Mouse (Mus musculus) kidney, adult 2 months (tissue): ENCODE measurements around the gene Cfap54. TPM values are rescaled to one million over a fixed set of nuclear protein-coding genes. Genes with fewer than 3 reads are reported as not detected.

Source experiments
- DNase-seq: peaks from one replicate; pipeline ENCODE4 v3.0.0; 2021
- H3K27ac ChIP-seq: fragments of 200-500 bp; 2 replicates; pipeline ENCODE4 v1.5.1; 2012; ENCODE audit warnings: low read depth, low read length, control low read depth, inconsistent platforms; ENCODE audit not compliant: insufficient read depth
- H3K27me3 ChIP-seq: fragments of 200-500 bp; replicated peaks from 2 replicates; pipeline ENCODE4 v1.6.1; 2012; ENCODE audit warnings: mild to moderate bottlenecking, moderate library complexity, low read length, inconsistent platforms; ENCODE audit not compliant: control insufficient read depth, insufficient read depth
- H3K36me3 ChIP-seq: fragments of 200-500 bp; 2 replicates; pipeline ENCODE4 v1.6.1; 2012; ENCODE audit warnings: mild to moderate bottlenecking, moderate library complexity, low read length, inconsistent platforms; ENCODE audit not compliant: control insufficient read depth, insufficient read depth
- H3K4me1 ChIP-seq: fragments of 200-500 bp; 2 replicates; pipeline ENCODE4 v1.6.1; 2011; ENCODE audit warnings: low read length; ENCODE audit not compliant: control insufficient read depth, insufficient read depth
- H3K4me3 ChIP-seq: fragments of 200-500 bp; 2 replicates; pipeline ENCODE4 v1.5.1; 2011; ENCODE audit warnings: mild to moderate bottlenecking, low read depth, low read length, control low read depth; ENCODE audit not compliant: insufficient read depth
- CTCF ChIP-seq: fragments of 200-500 bp; conservative IDR thresholded peaks from 2 replicates; pipeline ENCODE4 v1.5.1; 2011; ENCODE audit warnings: low read depth, mild to moderate bottlenecking, control low read depth, low read length, moderate library complexity, mixed read lengths; ENCODE audit not compliant: insufficient read depth, insufficient read length
- POLR2A ChIP-seq: fragments of 200-500 bp; IDR thresholded peaks from one replicate; pipeline ENCODE4 v1.6.1; 2011; ENCODE audit warnings: low read depth, low read length, control low read depth
- WGBS: fragments of 180-500 bp; shearing (Covaris S2); methylation state at CpG from one replicate; pipeline ENCODE4 v1.1.7; 2018; 5-methylcytosine and 5-hydroxymethylcytosine counted together
- polyA plus RNA-seq: library from polyadenylated mRNA; depleted of rRNA; stranded (reverse); fragments of >200 nt; gene quantifications from 2 replicates; pipeline ENCODE4 v1.2.3, GENCODE M21; 2012

The Cfap54 gene
- polyA plus RNA-seq, 1 experiment = 0.48 TPM

DNA sequence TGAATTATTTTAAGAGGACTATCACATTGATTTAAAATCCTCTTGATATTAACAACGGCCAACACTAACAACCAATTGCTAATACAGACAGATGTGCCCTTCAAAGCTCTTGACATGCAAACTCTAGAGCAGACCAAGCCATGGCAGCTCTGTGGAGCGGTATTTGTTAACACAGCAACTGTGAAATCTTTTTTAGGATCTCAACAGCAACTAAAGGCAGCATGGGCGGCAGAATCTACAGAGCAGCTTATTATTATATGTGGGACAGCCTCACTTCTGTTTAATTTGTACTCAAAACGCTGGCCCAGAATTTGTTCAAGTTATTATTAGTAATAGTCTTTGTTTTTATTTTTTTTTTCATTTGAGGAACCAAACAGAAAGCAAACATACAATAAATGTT, 28.1 kb downstream of the Cfap54 start:
- TF ChIP-seq POLR2A (no peak), CTCF (no peak)
- Histone ChIP-seq H3K4me1 (peaks cover 3% of the 10 kb centered on the region; the same call in 1 of the 2 replicates), H3K27ac (no peak overlapping the region), H3K4me3 (no peak overlapping the region), H3K36me3 (no peaks in the 10 kb centered on the region), H3K27me3 (no peaks in the 10 kb centered on the region)
- 82% methylated on average over 4 of the region's 4 CpGs for WGBS
- no peak for DNase-seq

DNA sequence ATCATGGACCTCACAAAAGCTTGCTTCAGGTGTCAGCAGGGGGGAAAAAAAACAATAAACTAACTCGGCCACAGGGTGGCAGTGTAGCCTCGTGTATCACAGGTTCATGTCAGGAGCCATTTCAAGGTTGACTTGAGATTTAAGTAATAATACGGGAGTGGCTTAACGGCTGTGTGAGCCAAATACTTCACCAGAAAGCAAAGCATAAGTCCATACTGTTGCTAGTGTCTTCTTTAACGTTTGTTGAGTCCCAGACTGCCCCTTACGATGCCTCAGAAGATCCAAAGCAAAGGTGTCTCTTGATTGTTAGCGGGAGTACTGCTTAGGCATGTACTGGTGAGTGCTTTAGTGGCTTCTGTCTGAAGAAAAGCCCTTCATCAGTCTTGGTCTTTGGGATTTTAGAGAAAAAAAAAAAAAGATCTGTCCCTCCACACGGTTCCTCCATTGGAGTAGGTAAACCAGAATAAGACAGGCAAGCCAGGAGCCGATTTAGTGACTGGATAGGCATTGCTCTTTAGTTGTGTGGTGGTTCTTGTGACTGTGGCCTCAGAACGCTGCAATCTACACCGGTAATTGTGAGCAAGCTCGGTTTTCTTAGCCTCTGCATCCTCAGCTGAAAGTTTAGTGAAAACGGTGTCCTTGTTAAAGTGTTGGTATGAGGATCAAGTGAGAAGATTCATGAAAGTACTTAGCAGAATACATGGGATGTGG, 30.2 kb downstream of the Cfap54 start:
- peaks cover 3% of the 10 kb centered on the region; the same call in 1 of the 2 replicates for H3K4me1 ChIP-seq
- 24% methylated on average over 13 of the region's 13 CpGs for WGBS
- peak overlapping the region; percentile 26; the same call in 1 of the 2 replicates for H3K4me3 ChIP-seq
- no peaks in the 10 kb centered on the region for H3K36me3 ChIP-seq
- peak; percentile 83 for DNase-seq
- 0 out of 2 replicates have a peak overlapping the region, but pooled peaks have one; percentile 16 for H3K27ac ChIP-seq
- H3K27me3 ChIP-seq = no peaks in the 10 kb centered on the region
- no peak for TF ChIP-seq POLR2A
- TF ChIP-seq CTCF = peak; percentile 79

DNA sequence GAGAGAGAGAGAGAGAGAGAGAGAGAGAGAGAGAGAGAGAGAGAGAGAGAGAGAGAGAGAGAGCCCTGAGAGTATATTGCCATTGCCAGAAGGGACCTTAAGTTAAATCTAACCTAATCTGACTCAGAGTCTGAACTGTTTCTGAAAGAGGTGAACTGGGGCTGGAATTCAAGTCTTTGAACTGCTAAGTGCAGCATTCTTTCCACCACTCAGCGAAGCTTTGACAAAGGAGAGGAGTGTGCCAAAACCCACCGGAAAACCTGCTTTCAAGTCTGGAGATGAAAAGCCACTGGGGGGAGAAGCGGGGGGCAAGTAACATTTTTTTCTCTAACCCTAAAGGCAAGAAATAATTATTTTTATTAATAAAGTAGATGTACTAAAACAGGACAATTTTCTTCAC, 30.8 kb downstream of the Cfap54 start:
- no peaks in the 10 kb centered on the region for H3K27me3 ChIP-seq
- 55% methylated on average over 3 of the region's 3 CpGs for WGBS

DNA sequence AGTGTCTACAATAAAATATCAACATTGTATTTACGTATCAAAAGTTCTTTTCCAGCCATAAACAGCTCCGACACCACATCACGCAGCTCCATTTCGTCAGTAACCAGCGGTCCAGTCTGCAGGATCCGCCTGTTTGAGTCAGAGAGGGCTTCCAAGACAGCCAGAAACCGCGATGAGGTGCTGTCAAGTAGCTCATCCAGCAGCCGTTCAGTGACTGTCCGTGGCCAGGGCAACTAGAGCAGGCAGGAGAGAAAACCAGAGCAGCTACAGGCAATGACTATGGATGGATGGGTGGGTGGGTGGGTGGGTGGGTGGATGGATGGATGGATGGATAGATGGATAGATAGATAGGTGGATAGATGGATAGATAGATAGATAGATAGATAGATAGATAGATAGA, 38.2 kb downstream of the Cfap54 start:
- TF ChIP-seq POLR2A = no peak
- no peak for TF ChIP-seq CTCF

More for the DNA sequence above, 30.8 kb downstream of the Cfap54 start:
- no peak for DNase-seq
- TF ChIP-seq CTCF (no peak), POLR2A (no peak)
- H3K4me1 ChIP-seq = peaks cover 3% of the 10 kb centered on the region; the same call in 1 of the 2 replicates
- no peak overlapping the region for H3K27ac ChIP-seq
- no peak overlapping the region for H3K4me3 ChIP-seq
- no peaks in the 10 kb centered on the region for H3K36me3 ChIP-seq

DNA sequence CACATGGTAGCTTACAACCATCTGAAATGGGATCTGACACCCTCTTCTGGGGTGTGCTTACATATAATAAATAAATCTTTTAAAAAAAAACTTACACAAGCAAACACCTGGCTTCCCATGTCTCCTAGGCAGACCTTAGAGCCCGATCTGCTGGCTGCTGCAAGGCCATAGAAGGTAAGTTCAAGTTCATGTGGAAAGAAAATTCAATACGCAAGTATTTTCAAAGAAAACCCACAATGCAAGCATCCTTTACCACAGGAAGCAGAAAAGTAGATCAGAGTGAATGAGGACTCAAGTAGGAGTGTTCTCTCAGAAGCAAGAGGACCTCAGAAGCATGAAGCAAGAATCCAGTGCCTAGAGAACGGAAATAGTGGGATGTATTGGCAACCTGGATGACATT, 39.6 kb downstream of the Cfap54 start:
- DNase-seq = no peak
- H3K27me3 ChIP-seq = no peaks in the 10 kb centered on the region
- no peak overlapping the region for H3K27ac ChIP-seq
- TF ChIP-seq CTCF = no peak
- no peak for TF ChIP-seq POLR2A
- H3K36me3 ChIP-seq = no peaks in the 10 kb centered on the region
- H3K4me1 ChIP-seq = no peaks in the 10 kb centered on the region
- WGBS = 91% methylated on average over 3 of the region's 3 CpGs
- H3K4me3 ChIP-seq = no peak overlapping the region

More for the DNA sequence above, 38.2 kb downstream of the Cfap54 start:
- DNase-seq = no peak
- H3K27ac ChIP-seq = no peak overlapping the region
- no peaks in the 10 kb centered on the region for H3K36me3 ChIP-seq
- H3K27me3 ChIP-seq = no peaks in the 10 kb centered on the region
- no peaks in the 10 kb centered on the region for H3K4me1 ChIP-seq
- 89% methylated on average over 10 of the region's 10 CpGs for WGBS
- H3K4me3 ChIP-seq = no peak overlapping the region

DNA sequence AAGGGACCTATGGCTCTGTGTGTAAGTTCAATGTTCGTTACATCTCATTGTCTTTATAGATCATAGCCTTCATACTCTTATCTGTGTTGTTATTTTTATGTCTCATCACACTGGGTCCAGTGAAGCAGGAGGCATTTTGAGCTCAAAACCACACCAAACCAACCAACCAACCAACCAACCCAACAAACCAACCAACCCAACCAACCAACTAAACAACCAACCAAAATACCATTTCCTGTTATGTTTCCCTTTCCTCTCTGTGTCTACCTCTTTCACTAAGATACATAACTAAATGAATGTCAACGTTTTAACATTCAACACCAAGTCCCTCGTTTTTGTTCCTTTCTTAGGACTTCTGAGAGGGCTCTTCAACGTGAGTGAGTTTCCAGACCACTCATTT, 40.0 kb downstream of the Cfap54 start:
- Histone ChIP-seq H3K27ac (no peak overlapping the region), H3K27me3 (no peaks in the 10 kb centered on the region), H3K4me1 (no peaks in the 10 kb centered on the region), H3K4me3 (no peak overlapping the region), H3K36me3 (no peaks in the 10 kb centered on the region)
- no peak for DNase-seq
- no peak for TF ChIP-seq POLR2A
- 74% methylated on average over 4 of the region's 4 CpGs for WGBS

DNA sequence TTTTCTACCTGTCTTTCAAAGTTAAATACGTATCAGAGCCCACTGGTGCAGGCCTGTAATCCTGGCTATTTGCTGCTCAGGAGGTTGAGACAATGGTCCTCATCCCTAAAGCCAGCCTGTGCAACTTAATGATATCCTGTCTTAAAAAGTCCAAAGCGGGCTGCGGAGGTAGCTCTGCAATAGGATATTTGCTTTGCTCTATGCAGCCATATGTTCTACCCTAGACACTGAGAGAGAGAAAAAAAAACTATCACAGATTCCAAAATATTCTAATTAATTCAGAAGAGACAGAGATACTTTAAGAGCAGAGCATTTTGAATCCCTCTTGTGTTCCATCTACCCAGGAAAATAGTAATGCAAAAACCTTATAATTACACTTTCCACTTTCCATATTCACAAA, 44.9 kb downstream of the Cfap54 start:
- no peak overlapping the region for H3K27ac ChIP-seq
- no peaks in the 10 kb centered on the region for H3K4me1 ChIP-seq
- TF ChIP-seq POLR2A = no peak
- no peak for TF ChIP-seq CTCF
- WGBS = 86% methylated on average over 3 of the region's 3 CpGs
- DNase-seq = no peak
- H3K4me3 ChIP-seq = no peak overlapping the region
- H3K27me3 ChIP-seq = no peaks in the 10 kb centered on the region
- no peaks in the 10 kb centered on the region for H3K36me3 ChIP-seq
